ENCODE assay signal across 9 mouse cellular contexts in the genomic region with DNA sequence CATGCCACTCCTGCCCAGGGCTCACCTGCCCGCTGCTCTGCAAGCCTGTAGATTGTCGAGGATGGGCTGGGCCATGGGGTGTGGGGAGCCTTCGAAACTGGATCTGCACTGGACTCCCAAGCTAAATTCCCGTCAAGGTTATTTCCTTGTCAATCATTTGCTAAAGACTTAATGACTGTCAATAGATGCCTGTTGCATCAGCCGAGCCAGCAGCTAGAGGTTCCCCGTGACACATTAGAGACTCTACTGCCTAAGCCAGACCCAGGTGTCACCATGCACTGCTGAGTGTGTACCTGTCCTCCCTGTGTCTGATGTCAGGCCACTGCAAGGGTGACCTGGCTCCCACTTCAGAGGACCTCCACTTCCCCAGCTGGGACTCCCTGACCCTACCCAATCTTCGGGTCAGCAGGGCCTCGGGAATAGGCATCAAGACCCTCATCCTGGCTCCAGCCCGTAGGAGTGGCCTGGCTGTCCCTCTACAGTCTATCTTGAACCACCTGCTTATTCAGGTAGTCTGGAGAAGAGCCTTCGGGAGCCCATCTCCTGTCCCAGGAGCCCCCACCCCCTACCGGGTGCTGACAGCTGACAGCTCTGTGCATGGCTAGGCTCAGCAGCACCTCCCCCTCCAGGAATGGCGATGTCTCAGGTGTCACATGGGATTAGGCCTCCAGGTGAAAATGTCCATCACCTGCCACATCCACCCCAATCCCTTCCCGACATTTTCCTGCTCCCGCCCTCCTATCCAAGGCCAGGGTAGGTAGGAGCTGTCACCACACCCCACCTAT. TPM values are rescaled to one million over a fixed set of nuclear protein-coding genes. Genes with fewer than 3 reads are reported as not detected.
DNase-seq lines count a peak whose midpoint lies in the region; ATAC-seq and TF ChIP-seq lines count a peak whose summit lies in the region.
"Had no signal": no experiment of that assay in that cellular context is flagged by ENCODE, and none has a peak within 500 bp of the region (broad histone marks: within the 10 kb centered on the region; RNA-seq: fewer than 3 reads in every experiment).

No protein-coding gene starts in this region.

- no peak overlapping the region for H3K9ac ChIP-seq in ES-Bruce4 (ENCODE audit: low read depth, poor library complexity, severe bottlenecking)
- peak overlapping the region; percentile 37; the same call in 1 of the 2 replicates for H3K9ac ChIP-seq in intestine, postnatal 0 days (ENCODE audit: low read depth, low read length)
- H3K9ac ChIP-seq in liver, embryonic 11.5 days (ENCODE audit: low read depth, low read length) = no peak overlapping the region

- ATAC-seq in intestine, postnatal 0 days = peak; percentile 86
- 0 out of 2 replicates have a peak, but pooled peaks have one; percentile 18 for ATAC-seq in liver, embryonic 11.5 days (replicated peaks; ENCODE audit: low FRiP score)

- DNase-seq in cerebellum, adult 11-12 months = peak; percentile 59
- no peak for DNase-seq in cerebellum, adult 18-20 months
- no peak for DNase-seq in liver, embryonic 11.5 days (ENCODE audit: low spot score)
- DNase-seq in urinary bladder, postnatal 36 days (ENCODE audit: low spot score in 2 of 2) = no peak
- DNase-seq in gastrocnemius, adult 18-20 months (ENCODE audit: low spot score) = no peak
- no peak for DNase-seq in c-Kit-positive CD71-positive TER-119-positive erythroid progenitor cells, embryonic 14.5 days (ENCODE audit: low spot score)
- DNase-seq: layer of hippocampus, adult 9-11 months had no signal

- no peak for TF ChIP-seq CTCF in ES-Bruce4 (IDR thresholded peaks at IDR 0.05; ENCODE audit: low read depth, low read length)
- peak; percentile 53 for TF ChIP-seq CTCF in intestine, postnatal 0 days (IDR thresholded peaks at IDR 0.05; ENCODE audit: low read depth)

- no peaks in the 10 kb centered on the region for H3K27me3 ChIP-seq in ES-Bruce4 (ENCODE audit: control insufficient read depth, insufficient read depth, low read length, poor library complexity, severe bottlenecking)
- H3K27me3 ChIP-seq in intestine, postnatal 0 days (replicated peaks; ENCODE audit: control insufficient read depth, insufficient read depth, low read length) = no peaks in the 10 kb centered on the region
- H3K27me3 ChIP-seq in liver, embryonic 11.5 days (replicated peaks; ENCODE audit: control insufficient read depth, insufficient read depth, low read length) = peaks cover 49% of the 10 kb centered on the region

- TF ChIP-seq EP300 in ES-Bruce4 (IDR thresholded peaks at IDR 0.05; ENCODE audit: insufficient read depth, low read depth, low read length) = peak; percentile 34; the same call in 1 of the 2 replicates

- H3K27ac ChIP-seq in ES-Bruce4 (ENCODE audit: insufficient read depth, low read length) = no peak overlapping the region
- H3K27ac ChIP-seq in intestine, postnatal 0 days (ENCODE audit: low read depth, low read length) = peak overlapping the region; percentile 82
- no peak overlapping the region for H3K27ac ChIP-seq in liver, embryonic 11.5 days (ENCODE audit: low read depth, low read length)

- no peaks in the 10 kb centered on the region for H3K9me3 ChIP-seq in ES-Bruce4 (replicated peaks; ENCODE audit: control insufficient read depth, insufficient read depth, low read length, poor library complexity, severe bottlenecking)
- no peaks in the 10 kb centered on the region for H3K9me3 ChIP-seq in intestine, postnatal 0 days (ENCODE audit: control insufficient read depth)
- H3K9me3 ChIP-seq in liver, embryonic 11.5 days (ENCODE audit: control insufficient read depth, low read length) = no peaks in the 10 kb centered on the region

- TF ChIP-seq POLR2A in ES-Bruce4 (IDR thresholded peaks at IDR 0.05; ENCODE audit: insufficient read depth, low read length) = no peak

- H3K36me3 ChIP-seq in ES-Bruce4 (ENCODE audit: control insufficient read depth, insufficient read depth, low read length, poor library complexity, severe bottlenecking) = no peaks in the 10 kb centered on the region
- no peaks in the 10 kb centered on the region for H3K36me3 ChIP-seq in intestine, postnatal 0 days (ENCODE audit: control insufficient read depth, insufficient read depth)
- H3K36me3 ChIP-seq in liver, embryonic 11.5 days (ENCODE audit: control insufficient read depth, insufficient read depth, low read length) = no peaks in the 10 kb centered on the region

- peak overlapping the region; percentile 49 for H3K4me2 ChIP-seq in intestine, postnatal 0 days (replicated peaks; ENCODE audit: low read depth)
- no peak overlapping the region for H3K4me2 ChIP-seq in liver, embryonic 11.5 days

- no peak overlapping the region for H3K4me3 ChIP-seq in ES-Bruce4 (ENCODE audit: low read depth, low read length)
- H3K4me3 ChIP-seq in intestine, postnatal 0 days (ENCODE audit: low read depth, low read length) = peak overlapping the region; percentile 12; the same call in 1 of the 2 replicates
- no peak overlapping the region for H3K4me3 ChIP-seq in liver, embryonic 11.5 days (ENCODE audit: low read depth, low read length)

- peaks cover 4% of the 10 kb centered on the region for H3K4me1 ChIP-seq in ES-Bruce4 (ENCODE audit: control insufficient read depth, insufficient read depth, low read length)
- peaks cover 19% of the 10 kb centered on the region for H3K4me1 ChIP-seq in intestine, postnatal 0 days (replicated peaks; ENCODE audit: control insufficient read depth, insufficient read depth, low read length)
- peaks cover 23% of the 10 kb centered on the region for H3K4me1 ChIP-seq in liver, embryonic 11.5 days (replicated peaks; ENCODE audit: control insufficient read depth, insufficient read depth, low read length)

- WGBS in intestine, postnatal 0 days = 29% methylated on average over 14 of the region's 14 CpGs
- WGBS in liver, embryonic 11.5 days = 31% methylated on average over 14 of the region's 14 CpGs

RNA-seq across cellular contexts. Expression of a gene that starts 31.4 kb away (rescaled TPM):
- 0.51 and 0.82 TPM in 2 replicates for polyA plus RNA-seq in ES-Bruce4 (2011; ENCODE audit: insufficient read depth, insufficient read length, low read depth, missing spikeins)
- polyA plus RNA-seq in intestine, postnatal 0 days (2015; fragmentation: Nextera tagmentation; extraction: Ambion mirVana) = 0.75 and 0.82 TPM in 2 replicates
- 0.60 and 0.64 TPM in 2 replicates for polyA plus RNA-seq in liver, embryonic 11.5 days (2014; fragmentation: Nextera tagmentation; extraction: Ambion mirVana)
- 1 to 10 TPM; 1.1 to 1.9 TPM for total RNA-seq in gastrocnemius, adult 18-20 months (2021)
